Mouse (Mus musculus): ENCODE results near the gene Fbxw8. TPM values are rescaled to one million over a fixed set of nuclear protein-coding genes. Genes with fewer than 3 reads are reported as not detected.

Gene Fbxw8
- polyA plus RNA-seq, 1 experiment from 2014 or later, result 7.1 TPM

DNA sequence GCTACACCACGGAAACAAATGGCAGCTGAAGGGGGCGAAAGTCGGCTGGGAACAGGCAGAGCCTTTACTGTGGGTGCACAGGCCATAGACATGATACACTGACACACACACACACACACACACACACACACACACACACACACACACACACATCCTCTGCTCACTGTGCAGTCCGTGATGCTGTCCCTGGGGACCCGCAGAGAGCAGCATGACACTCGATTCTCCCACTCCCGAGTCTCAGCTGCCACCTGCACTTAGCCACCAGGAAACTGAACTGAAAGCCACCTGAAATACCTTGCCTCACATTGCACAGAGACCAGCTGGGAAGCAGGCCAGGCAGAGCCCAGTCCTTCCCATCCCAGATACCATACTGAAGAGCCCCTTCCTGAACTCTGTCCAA is 70.0 kb downstream of the Fbxw8 start:
- 83% methylated on average over 7 of the region's 7 CpGs for WGBS (ENCODE audit: insufficient replicate concordance)
- Histone ChIP-seq H3K9me3 (ENCODE audit: low read length) (no peaks in the 10 kb centered on the region), H3K27ac (ENCODE audit: low read depth) (no peak overlapping the region), H3K4me3 (ENCODE audit: low read depth, low read length) (no peak overlapping the region), H3K9ac (replicated peaks) (no peak overlapping the region), H3K4me1 (ENCODE audit: insufficient read depth) (no peaks in the 10 kb centered on the region), H3K36me3 (replicated peaks; ENCODE audit: insufficient read depth, low read length) (peaks cover 2% of the 10 kb centered on the region; the same call in 1 of the 2 replicates), H3K4me2 (ENCODE audit: low read depth, low read length) (no peak overlapping the region), H3K27me3 (ENCODE audit: insufficient read depth, low read length) (no peaks in the 10 kb centered on the region)
- DNase-seq (no peak), ATAC-seq (no peak)
- no peak for TF ChIP-seq EP300 (IDR thresholded peaks at IDR 0.05; ENCODE audit: low read depth)
- no peak for TF ChIP-seq CTCF (IDR thresholded peaks at IDR 0.05; ENCODE audit: low read depth)

DNA sequence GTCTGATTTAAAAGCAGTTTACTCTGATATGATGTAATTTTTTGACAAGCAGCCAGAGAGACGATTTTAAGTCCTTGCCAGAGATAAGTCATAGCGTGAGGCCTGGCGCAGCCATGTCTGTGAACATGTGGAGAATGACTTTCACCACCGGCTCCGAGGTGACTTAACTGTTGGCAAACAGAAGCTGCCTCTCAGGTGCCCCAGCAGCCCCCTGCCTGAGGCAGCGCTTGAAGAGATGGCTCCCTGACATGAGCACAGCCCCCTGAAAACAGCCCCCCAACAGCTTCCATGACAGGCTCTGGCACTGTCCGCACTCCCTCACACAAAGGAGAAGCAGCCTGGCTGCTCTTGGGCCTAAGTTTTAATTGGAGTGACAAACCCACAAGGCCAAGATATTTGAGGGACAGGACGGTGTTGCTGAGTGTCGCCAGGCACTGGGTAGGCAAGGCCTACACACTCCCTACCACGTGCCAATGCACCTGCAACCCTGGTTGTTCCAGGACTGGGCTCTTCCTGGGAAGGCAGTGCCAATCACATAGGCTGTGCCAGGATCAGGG is 71.0 kb downstream of the Fbxw8 start:
- no peak overlapping the region for H3K4me2 ChIP-seq (ENCODE audit: low read depth, low read length)
- DNase-seq, result no peak
- WGBS (ENCODE audit: insufficient replicate concordance), result 72% methylated on average over 10 of the region's 10 CpGs

DNA sequence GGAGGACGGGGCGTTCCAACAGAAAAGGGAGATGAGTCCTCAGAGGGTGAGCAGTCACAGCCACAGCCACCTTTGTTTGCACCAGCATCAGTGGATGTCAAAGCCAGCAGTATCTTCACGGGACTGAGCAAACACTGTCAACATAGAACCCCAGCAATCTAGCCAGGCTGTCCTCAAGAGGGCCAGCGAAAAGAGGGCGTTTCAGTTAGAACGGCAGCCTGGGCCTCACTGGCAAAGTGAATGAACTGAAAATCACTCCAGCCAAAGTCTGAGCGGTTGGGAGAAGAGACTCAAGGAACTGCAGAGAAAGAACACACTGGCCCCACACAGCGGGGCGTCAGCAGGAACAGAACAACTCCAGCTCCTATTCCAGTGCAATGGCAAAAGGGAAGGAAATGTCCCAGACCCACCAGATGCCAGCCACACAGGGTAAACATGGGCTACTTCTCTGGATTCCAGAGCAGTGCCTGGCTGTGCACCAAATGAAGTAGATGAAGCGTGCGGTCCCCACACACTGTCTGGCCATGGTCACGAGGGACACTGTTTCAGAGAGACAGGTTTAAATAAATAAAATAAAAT is 72.1 kb downstream of the Fbxw8 start:
- no peak overlapping the region for H3K4me2 ChIP-seq (ENCODE audit: low read depth, low read length)
- H3K9ac ChIP-seq (replicated peaks), result no peak overlapping the region
- H3K9me3 ChIP-seq (ENCODE audit: low read length), result no peaks in the 10 kb centered on the region
- H3K36me3 ChIP-seq (replicated peaks; ENCODE audit: insufficient read depth, low read length), result peaks cover 8% of the 10 kb centered on the region; the same call in 1 of the 2 replicates
- H3K27ac ChIP-seq (ENCODE audit: low read depth), result no peak overlapping the region
- 69% methylated on average over 12 of the region's 12 CpGs for WGBS (ENCODE audit: insufficient replicate concordance)
- H3K27me3 ChIP-seq (ENCODE audit: insufficient read depth, low read length), result no peaks in the 10 kb centered on the region
- H3K4me1 ChIP-seq (ENCODE audit: insufficient read depth), result no peaks in the 10 kb centered on the region
- ATAC-seq (no peak), DNase-seq (no peak)
- no peak for TF ChIP-seq CTCF (IDR thresholded peaks at IDR 0.05; ENCODE audit: low read depth)
- no peak for TF ChIP-seq EP300 (IDR thresholded peaks at IDR 0.05; ENCODE audit: low read depth)
- H3K4me3 ChIP-seq (ENCODE audit: low read depth, low read length), result no peak overlapping the region

More for the DNA sequence above, 71.0 kb downstream of the Fbxw8 start:
- Histone ChIP-seq H3K9ac (replicated peaks) (no peak overlapping the region), H3K4me1 (ENCODE audit: insufficient read depth) (no peaks in the 10 kb centered on the region), H3K4me3 (ENCODE audit: low read depth, low read length) (no peak overlapping the region), H3K27ac (ENCODE audit: low read depth) (no peak overlapping the region), H3K27me3 (ENCODE audit: insufficient read depth, low read length) (no peaks in the 10 kb centered on the region), H3K9me3 (ENCODE audit: low read length) (no peaks in the 10 kb centered on the region), H3K36me3 (replicated peaks; ENCODE audit: insufficient read depth, low read length) (peaks cover 6% of the 10 kb centered on the region; the same call in 1 of the 2 replicates)
- ATAC-seq, result no peak
- TF ChIP-seq CTCF (IDR thresholded peaks at IDR 0.05; ENCODE audit: low read depth), result no peak
- no peak for TF ChIP-seq EP300 (IDR thresholded peaks at IDR 0.05; ENCODE audit: low read depth)

DNA sequence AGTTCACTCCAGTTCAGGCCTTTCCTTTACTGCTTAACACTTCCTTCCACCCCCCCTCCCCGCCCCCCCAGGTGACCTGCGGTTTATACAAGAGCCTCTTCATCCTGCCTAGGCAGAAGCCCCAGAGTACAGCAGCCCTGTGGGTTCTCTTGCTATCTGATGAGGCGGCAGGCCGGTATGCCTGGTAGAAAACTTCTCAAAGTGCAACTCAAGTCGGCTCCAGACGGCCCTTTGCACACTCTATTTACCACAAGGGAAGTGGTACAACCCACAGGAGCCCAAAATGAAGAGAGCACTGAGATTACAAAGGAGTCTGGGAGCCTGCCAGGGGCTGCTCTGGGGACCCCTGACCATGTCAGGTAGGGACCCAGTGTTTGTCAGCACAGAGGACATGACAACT is 73.3 kb downstream of the Fbxw8 start:
- Histone ChIP-seq H3K27ac (ENCODE audit: low read depth) (no peak overlapping the region), H3K9me3 (ENCODE audit: low read length) (no peaks in the 10 kb centered on the region), H3K4me3 (ENCODE audit: low read depth, low read length) (no peak overlapping the region), H3K4me2 (ENCODE audit: low read depth, low read length) (no peak overlapping the region), H3K9ac (replicated peaks) (no peak overlapping the region), H3K36me3 (replicated peaks; ENCODE audit: insufficient read depth, low read length) (peaks cover 10% of the 10 kb centered on the region; the same call in 1 of the 2 replicates), H3K4me1 (ENCODE audit: insufficient read depth) (no peaks in the 10 kb centered on the region), H3K27me3 (ENCODE audit: insufficient read depth, low read length) (no peaks in the 10 kb centered on the region)
- DNase-seq (no peak), ATAC-seq (no peak)
- no peak for TF ChIP-seq CTCF (IDR thresholded peaks at IDR 0.05; ENCODE audit: low read depth)
- no peak for TF ChIP-seq EP300 (IDR thresholded peaks at IDR 0.05; ENCODE audit: low read depth)
- 24% methylated on average over 6 of the region's 6 CpGs for WGBS (ENCODE audit: insufficient replicate concordance)

DNA sequence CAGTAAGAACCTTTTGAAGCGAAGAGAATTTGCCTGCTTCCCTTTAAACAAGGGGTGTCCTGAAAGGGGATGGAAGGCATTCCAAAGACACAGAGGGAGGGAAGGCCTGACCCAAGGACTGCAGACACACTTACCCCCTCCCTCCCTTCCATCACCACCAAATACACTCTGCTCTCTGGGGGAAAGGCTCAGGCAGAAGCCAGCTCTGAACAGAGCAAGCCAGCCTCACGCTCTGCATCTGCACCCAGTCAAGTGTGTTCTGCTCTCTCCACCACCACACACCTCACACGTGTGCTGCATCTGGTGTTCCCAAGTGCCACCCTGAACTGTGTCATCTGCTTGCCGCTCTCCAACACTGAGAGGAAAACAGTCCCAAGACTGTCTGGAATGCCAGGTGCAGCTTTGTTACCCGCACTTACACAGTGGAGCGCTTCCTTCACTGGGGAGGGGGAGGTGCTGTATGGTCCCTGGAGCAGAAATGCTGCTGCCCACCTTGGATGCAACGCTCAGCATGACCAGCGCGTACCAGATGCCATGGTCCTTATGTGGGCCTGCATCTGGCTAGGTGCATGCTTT is 73.8 kb downstream of the Fbxw8 start:
- Histone ChIP-seq H3K9me3 (ENCODE audit: low read length) (no peaks in the 10 kb centered on the region), H3K27ac (ENCODE audit: low read depth) (no peak overlapping the region), H3K4me2 (ENCODE audit: low read depth, low read length) (no peak overlapping the region), H3K4me3 (ENCODE audit: low read depth, low read length) (no peak overlapping the region), H3K36me3 (replicated peaks; ENCODE audit: insufficient read depth, low read length) (peaks cover 12% of the 10 kb centered on the region; the same call in 1 of the 2 replicates), H3K9ac (replicated peaks) (no peak overlapping the region), H3K27me3 (ENCODE audit: insufficient read depth, low read length) (no peaks in the 10 kb centered on the region), H3K4me1 (ENCODE audit: insufficient read depth) (no peaks in the 10 kb centered on the region)
- TF ChIP-seq CTCF (IDR thresholded peaks at IDR 0.05; ENCODE audit: low read depth) (no peak), EP300 (IDR thresholded peaks at IDR 0.05; ENCODE audit: low read depth) (no peak)
- ATAC-seq (no peak), DNase-seq (no peak)
- 77% methylated on average over 9 of the region's 9 CpGs for whole genome bisulfite sequencing (ENCODE audit: insufficient replicate concordance)

DNA sequence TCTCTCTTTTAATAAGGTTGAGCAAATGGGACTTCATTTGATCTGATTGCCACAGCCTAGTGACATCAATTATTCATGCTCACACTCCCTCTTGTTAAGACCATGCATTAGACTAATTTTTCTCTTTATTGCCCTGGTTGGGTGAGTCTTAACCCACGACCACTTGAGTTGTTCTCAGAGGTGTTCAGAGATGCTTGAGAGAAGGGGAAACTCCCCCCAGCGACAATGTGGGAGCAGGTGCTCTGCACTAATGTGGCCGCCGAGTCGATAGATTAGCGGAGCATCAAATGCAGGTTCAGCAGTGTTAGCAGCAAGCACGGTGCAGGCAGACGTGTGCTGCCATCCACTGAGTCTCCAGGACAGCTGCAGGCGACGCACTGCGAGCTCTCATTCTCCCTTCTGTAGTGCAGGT is 75.4 kb downstream of the Fbxw8 start:
- WGBS (ENCODE audit: insufficient replicate concordance), result 86% methylated on average over 11 of the region's 11 CpGs
- Histone ChIP-seq H3K4me3 (ENCODE audit: low read depth, low read length) (no peak overlapping the region), H3K4me2 (ENCODE audit: low read depth, low read length) (no peak overlapping the region), H3K36me3 (replicated peaks; ENCODE audit: insufficient read depth, low read length) (peaks cover 22% of the 10 kb centered on the region), H3K27me3 (ENCODE audit: insufficient read depth, low read length) (no peaks in the 10 kb centered on the region), H3K4me1 (ENCODE audit: insufficient read depth) (no peaks in the 10 kb centered on the region), H3K9me3 (ENCODE audit: low read length) (no peaks in the 10 kb centered on the region), H3K27ac (ENCODE audit: low read depth) (no peak overlapping the region), H3K9ac (replicated peaks) (no peak overlapping the region)
- DNase-seq, result no peak
- no peak for ATAC-seq
- TF ChIP-seq CTCF (IDR thresholded peaks at IDR 0.05; ENCODE audit: low read depth), result no peak
- TF ChIP-seq EP300 (IDR thresholded peaks at IDR 0.05; ENCODE audit: low read depth), result no peak
